Mouse (Mus musculus) ES-E14 (cell line): Measurements from ENCODE around the gene Rasal3.

Source experiments
- CHD2 ChIP-seq: IDR thresholded peaks from 2 replicates; pipeline ENCODE4 v1.6.1; 2014; ENCODE audit warnings: mild to moderate bottlenecking, low read depth, low read length, inconsistent platforms
- MAFK ChIP-seq: IDR thresholded peaks from 2 replicates; pipeline ENCODE4 v1.6.1; 2014; ENCODE audit warnings: mild to moderate bottlenecking, low read depth, low read length, inconsistent platforms; ENCODE audit not compliant: insufficient read depth
- ZC3H11A ChIP-seq: IDR thresholded peaks from 2 replicates; pipeline ENCODE4 v1.6.1; 2012; ENCODE audit warnings: low read depth, mild to moderate bottlenecking, inconsistent platforms, low read length, borderline replicate concordance
- ZNF384 ChIP-seq: IDR thresholded peaks from 2 replicates; pipeline ENCODE4 v1.6.1; 2012; ENCODE audit warnings: low read depth, low read length, inconsistent platforms

GRCm38 (mm10) chr17:32354211-32354610 is 49.2 kb downstream of the Rasal3 start:
- TF ChIP-seq CHD2: no peak
- no peak for TF ChIP-seq ZC3H11A
- no peak for TF ChIP-seq MAFK
- no peak for TF ChIP-seq ZNF384
